Mouse (Mus musculus): ENCODE results near the gene Bean1.

The Bean1 gene

GRCm38 (mm10) chr8:104171050-104171620, 893 bp downstream of the Bean1 start:
- DNase-seq (ENCODE audit: low spot score in 2 of 2): no peak

DNA sequence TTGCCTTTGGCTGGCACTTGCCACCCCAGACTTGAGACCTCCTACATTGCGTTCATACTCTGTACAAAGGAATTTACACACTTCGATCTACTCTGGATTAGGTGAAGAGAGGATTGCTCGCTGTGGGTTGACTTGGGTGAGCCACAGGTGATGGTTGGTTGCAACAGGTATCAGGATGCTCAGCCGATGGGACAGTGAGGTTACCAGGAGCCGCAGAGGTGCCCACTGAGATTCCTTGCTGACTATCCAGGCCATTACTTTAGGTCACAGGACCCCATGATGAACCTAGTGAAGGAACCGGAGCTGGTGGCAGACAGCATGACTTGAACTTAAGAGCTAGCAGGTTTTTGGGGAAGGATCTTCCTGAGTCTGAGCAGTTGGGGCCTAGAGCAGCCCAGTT, 2.2 kb downstream of the Bean1 start:
- DNase-seq (ENCODE audit: low spot score in 2 of 2): no peak

DNA sequence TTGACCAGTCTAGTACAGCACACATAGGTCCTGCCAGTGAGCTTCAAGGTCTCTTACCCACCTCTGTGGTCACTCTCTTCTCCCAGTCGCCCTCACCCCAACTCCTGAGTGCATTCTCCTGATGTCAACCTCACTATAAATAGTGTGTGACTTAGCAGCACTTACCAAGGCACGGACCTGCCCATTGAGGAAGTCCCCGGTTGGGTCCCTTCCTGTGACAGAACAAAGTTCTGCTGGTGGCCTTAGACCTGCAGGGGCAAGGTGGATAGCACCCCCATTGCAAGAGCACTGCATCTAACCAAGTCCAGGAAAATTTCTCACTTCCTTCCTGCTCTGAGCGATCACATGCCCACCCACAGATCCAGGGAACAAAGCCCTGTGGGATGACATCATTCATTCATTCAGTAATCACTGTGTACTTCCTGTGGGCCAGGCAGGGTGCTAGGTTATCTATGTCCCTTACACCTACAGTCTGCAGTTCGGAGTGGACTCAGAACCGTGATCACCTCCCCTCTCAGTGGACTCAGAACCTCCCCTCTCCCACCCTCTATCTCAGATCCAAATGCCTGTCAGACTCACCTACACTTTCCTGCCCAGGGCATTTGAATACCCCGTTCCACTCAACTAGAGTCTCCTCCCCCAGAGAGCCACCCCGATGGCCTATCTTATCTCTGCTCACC, 5.7 kb downstream of the Bean1 start:
- no peak for DNase-seq (ENCODE audit: low spot score in 2 of 2)

DNA sequence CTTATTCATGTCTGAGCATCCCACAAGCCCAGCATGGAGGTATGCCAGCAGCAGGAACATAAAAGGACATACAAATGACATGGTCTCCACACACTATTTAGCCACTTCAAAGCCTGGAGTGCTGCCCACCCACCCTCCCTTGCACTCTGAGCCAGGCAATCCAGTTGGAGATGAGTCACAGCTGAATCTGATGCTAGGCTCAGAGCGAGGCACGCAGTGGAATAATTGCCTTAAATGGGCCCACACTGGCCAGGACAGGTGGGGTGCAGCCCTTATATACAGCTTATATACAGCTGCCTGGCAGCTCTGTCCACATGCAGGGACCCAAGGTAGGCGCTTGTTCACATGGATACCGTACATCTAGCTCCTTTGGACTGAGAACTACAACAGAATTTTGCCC, 6.8 kb downstream of the Bean1 start:
- no peak for DNase-seq (ENCODE audit: low spot score in 2 of 2)

- DNase-seq (ENCODE audit: low spot score in 2 of 2): no peak
Measured at GRCm38 (mm10) chr8:104184905-104185304, 14.7 kb downstream of the Bean1 start.

DNA sequence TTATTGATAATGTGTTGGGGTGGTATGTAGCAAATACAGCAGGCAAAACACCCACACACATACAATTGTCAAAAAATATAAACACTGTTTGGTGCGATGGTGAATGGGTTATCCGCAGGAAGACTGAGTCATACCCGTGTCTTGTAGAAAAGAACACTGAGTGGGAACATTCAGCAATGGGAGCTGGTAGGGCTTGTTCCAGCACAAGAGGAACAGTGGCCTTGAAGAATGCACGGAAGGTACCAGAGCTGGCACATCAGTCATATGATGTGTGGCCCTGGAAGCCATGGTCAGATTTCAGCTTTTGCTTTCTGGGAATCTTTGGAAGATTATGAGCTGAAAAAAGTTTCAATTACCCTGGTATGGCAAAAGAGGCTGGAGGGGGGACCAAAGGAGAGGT, 16.6 kb downstream of the Bean1 start:
- no peak for DNase-seq (ENCODE audit: low spot score in 2 of 2)

- no peak for DNase-seq (ENCODE audit: low spot score in 2 of 2)
Measured at GRCm38 (mm10) chr8:104187622-104188021, 17.4 kb downstream of the Bean1 start.

GRCm38 (mm10) chr8:104188459-104188858, 18.2 kb downstream of the Bean1 start:
- DNase-seq (ENCODE audit: low spot score in 2 of 2): no peak

DNA sequence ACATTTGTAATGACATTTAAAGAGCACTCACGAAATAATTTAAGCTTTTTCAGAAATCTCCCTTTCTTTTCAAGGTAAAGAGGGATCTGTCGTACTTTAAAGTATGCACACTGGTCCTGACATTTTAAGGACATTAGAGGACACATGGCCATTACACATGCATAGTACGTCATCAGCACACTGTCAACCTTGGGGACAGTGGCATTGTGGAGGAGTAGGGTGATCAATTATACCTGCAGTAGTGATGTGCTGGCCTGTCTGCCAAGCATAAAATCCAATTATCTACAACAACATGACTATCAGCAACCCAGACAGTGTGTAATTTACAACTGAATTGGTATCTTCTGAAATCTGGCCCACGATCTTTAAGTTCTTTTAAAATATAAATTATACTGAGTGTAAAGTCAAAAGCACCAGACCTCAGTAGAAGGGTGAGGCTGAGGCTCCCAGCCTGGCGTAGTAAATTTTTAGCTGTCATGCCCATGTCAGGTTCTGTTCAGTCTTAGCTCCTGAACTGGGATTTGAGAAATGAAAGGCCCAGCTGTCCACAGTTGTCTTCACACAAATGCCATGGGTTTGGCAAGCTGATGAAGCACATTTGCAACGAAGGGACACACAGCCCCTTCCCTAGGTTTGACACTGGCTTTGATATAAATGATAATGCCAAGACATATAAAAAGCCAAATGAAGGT, 20.7 kb downstream of the Bean1 start:
- no peak for DNase-seq (ENCODE audit: low spot score in 2 of 2)

- no peak for DNase-seq (ENCODE audit: low spot score in 2 of 2)
Measured at GRCm38 (mm10) chr8:104191496-104191895, 21.3 kb downstream of the Bean1 start.

GRCm38 (mm10) chr8:104199802-104200201, 29.6 kb downstream of the Bean1 start:
- DNase-seq (ENCODE audit: low spot score in 2 of 2): no peak

- DNase-seq (ENCODE audit: low spot score in 2 of 2): no peak
Measured at GRCm38 (mm10) chr8:104201622-104202021, 31.4 kb downstream of the Bean1 start.

DNA sequence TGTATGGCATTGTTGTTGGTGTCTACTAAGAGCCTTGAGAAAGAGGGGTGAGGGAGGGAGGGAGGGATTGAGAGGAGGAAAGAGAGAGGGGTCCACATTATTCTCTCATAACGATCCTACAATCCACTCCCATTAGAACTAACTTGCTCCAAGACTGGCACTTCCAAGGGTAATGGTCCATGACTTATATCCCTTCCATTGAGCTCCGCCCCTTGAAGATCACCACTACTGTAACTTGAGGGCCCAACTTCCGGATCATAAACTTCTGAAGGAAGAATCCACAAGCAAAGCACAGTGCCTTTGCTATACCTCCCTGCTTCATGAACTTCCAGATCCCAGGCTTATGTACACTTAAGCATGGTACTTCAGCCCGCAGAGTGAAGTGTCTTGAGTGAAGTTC, 32.1 kb downstream of the Bean1 start:
- no peak for DNase-seq (ENCODE audit: low spot score in 2 of 2)

- DNase-seq (ENCODE audit: low spot score in 2 of 2): no peak
Measured at GRCm38 (mm10) chr8:104205292-104205691, 35.0 kb downstream of the Bean1 start.

DNA sequence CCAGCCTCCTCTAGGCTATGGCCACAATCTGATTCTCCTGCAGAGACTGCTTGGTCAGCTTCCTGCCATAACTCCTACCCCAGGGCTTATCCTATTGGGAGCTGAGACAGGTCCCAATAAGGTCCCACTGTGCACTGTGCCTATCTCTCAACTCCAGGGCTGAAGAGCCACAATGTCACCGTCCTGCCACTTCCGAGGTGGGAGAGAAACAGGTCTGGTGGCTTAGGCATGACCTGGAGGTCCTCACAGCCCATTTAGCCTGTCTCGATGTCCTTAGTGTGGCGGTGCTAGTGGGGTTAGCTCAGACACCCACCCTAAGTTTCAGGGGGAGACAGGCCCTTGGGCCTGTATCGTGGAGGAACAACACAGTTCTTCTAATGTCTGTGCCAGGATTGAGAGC, 47.4 kb downstream of the Bean1 start:
- no peak for DNase-seq (ENCODE audit: low spot score in 2 of 2)

DNA sequence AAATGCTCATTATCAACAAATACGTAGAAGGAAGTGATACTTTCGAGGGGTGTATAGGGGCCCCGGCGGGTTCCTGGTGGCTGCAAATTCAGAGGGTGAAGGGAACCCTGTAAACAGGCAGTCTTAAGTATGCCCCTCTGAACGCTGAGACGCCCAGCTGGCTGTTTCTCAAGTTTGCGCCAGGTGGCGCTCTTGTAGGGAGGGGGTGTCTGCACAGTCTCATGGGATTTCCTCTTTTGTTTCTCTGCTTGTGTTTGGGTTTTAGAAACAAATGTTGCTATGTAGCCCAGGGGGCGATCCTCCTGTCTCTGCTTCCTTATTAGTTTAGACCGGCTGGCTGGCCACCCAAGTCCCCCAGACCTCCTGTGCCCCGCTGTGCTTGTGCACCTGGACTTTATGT, 48.8 kb downstream of the Bean1 start:
- DNase-seq (ENCODE audit: low spot score in 2 of 2): peak in 1 of 2 experiments; percentile 31

DNA sequence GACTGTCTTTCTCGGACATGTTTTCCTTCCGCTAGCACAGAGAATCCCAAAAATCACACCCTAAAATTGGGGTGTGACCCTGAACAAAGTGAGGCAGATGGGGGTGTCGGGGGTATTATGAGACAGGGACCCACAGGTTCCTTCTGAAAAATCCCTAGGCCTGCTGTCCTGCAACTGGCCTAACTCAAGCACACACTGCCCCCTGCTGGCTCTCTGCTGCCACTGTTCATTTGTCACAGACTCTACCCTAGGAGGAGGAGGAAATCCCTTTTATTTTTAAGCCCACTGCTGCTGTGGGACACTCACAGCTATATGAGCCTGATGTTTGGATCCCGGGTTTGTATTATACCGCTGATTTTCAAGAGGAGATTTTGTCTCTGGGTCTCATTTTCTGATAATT, 49.6 kb downstream of the Bean1 start:
- DNase-seq (ENCODE audit: low spot score in 2 of 2): peak; percentile 54 to 77

DNA sequence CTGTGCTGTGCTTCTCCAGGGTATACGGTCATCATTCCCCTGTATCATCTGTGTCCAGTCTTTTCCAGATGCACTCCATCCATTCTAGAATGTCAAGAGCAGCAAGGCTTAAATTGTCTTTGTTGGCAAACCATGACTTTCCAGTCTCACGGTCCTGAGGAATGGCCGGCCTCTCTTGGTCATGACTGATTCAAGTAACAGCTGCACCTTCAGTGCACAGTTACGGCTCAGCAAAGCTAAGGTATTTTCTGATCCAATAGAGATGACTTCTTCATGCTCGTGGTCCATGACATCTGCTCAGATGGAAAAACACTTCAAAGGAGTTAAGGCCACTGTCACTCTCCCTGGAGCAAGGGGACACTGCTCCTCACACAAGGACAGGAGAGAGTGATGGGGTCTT, 56.8 kb downstream of the Bean1 start:
- DNase-seq (ENCODE audit: low spot score in 2 of 2): no peak

GRCm38 (mm10) chr8:104230377-104230776, 60.1 kb downstream of the Bean1 start:
- no peak for DNase-seq (ENCODE audit: low spot score in 2 of 2)

DNA sequence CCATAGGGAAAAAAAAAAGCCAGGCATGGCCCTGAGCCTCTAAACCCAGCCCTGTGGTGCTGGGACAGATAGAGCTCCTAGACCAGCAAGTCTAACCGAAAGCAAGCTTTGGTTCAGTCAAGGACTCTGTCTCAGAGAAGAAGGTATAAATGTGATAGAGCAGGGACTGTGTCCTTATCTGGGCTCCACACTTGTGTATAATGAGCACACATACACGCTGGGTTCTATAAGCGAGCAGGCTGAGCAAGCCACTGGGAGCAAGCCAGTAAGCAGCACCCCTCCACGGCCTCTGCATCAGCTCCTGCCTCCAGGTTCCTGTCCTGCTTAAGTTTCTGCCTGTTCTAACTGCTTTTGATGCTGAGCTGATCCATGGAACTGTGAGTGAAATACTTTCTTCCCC, 61.8 kb downstream of the Bean1 start:
- DNase-seq (ENCODE audit: low spot score in 2 of 2): no peak

DNA sequence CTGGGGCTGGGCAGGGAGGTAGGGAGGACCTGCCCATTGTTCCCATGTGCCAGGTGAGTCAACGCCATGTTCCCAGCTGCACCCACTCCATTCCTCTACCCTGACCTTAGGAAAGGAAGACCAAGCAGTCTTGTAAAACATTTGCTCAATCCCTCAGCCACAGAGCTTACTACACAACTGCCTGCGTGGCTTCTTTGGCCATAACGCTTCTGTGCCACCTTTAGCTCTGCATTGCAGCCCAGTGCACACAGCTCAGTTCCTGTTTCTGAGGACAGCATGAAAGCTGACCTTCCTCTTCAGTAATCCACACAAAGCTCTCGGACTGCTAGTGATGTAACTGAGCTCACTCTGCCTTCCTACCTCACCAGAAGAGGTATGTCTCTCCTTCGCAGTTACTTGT, 62.7 kb downstream of the Bean1 start:
- no peak for DNase-seq (ENCODE audit: low spot score in 2 of 2)

DNA sequence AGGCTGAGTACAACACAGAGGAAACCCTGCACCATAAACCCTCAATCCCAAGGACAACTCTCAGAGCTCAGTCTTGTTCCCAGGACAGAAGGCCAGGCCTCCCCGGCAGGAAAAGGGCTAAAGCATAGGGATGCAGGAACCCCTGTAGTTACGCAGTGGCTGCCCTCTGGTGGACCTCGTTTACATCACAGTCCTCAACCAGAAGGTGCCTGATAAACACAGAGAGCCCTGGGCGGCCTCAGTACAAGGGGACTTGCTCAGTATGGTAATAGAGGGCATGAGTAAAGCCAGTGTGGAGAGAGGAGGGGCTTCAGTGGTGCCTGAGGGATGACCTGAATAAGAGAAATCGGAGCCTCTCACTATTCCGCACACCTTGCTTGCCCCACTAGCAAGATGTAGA, 64.3 kb downstream of the Bean1 start:
- DNase-seq (ENCODE audit: low spot score in 2 of 2): no peak

DNA sequence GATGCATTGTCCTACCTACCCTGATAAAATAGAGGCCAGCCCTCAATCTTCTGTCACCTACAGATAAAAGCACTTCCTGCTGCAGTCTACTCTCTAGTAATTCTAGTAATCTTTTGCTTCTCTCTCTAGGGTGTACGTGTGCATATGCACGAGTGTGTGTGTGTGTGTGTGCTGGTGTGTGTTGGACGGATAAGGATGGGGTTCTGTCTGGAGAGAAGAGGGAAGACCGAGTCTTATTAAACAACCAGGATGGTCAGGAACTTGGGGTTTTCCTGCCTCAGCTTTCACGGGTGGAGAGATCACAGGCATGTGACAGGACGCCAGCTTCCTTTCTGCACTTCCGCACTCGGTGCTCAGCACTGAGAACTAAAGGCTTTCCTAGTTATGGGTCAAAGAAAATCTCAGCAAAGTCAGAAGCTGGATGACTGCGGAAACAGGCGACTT, 69.2 kb downstream of the Bean1 start:
- DNase-seq (ENCODE audit: low spot score in 2 of 2): no peak

Data from urinary bladder, postnatal 4 days (tissue).